Mouse (Mus musculus): ENCODE measurements at regions not wholly inside any gene's neighbourhood (a gene's known extent, or its start where the extent isn't known, plus 50 kb on each side); places are given as distances from the start of the nearest gene placed in this dataset.

DNA sequence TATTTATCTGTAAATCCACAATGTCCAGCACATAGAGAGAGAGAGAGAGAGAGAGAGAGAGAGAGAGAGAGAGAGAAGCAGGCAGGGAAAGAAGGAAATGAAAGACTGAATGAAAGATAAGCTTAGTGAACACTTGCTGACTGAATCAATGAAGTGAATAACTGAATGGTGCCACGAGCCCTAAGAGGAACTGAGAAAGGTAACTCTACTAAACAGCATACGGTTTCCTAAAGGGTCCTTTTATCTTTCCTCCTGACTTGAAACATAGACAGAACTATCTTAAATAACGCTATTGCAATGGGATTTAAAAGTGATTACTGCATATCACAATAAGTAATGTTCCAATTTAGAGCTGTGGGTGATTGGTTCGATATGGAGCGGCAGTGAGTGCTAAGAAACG, 121.0 kb downstream of the Rbm26 start:
- ATAC-seq (replicated peaks; ENCODE audit: low FRiP score, low TSS enrichment, low read depth) = no peak
- 85% methylated on average over 6 of the region's 6 CpGs for WGBS
- Histone ChIP-seq H3K4me3 (ENCODE audit: low read depth, low read length) (no peak overlapping the region), H3K9ac (ENCODE audit: low read length) (no peak overlapping the region), H3K4me1 (replicated peaks; ENCODE audit: control insufficient read depth, insufficient read depth, low read length) (no peaks in the 10 kb centered on the region), H3K27me3 (replicated peaks; ENCODE audit: control insufficient read depth, insufficient read depth, low read length) (no peaks in the 10 kb centered on the region), H3K4me2 (ENCODE audit: low read length) (no peak overlapping the region), H3K27ac (ENCODE audit: low read depth) (no peak overlapping the region), H3K9me3 (ENCODE audit: control insufficient read depth, low read length) (no peaks in the 10 kb centered on the region), H3K36me3 (ENCODE audit: control insufficient read depth, insufficient read depth, low read length) (no peaks in the 10 kb centered on the region)
- DNase-seq (ENCODE audit: low spot score) = no peak

DNA sequence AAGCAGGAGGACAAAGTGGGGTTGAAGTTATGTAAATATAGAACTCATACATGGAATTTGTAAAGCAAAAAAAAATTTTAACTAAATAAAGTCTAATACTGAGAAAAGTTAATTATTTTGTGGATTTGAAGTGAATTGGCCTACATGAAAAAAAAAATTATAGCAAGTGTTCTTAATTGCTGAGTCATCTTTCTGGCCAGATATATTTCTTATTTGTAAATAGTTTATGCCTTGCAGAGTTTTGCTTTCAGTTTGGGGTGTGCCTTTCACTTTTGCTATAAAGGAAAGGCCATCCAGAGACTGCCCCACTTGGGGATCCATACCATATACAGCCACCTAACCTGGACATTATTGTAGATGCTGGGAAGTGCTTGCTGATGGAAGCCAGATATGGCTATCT, 138.3 kb downstream of the Rbm26 start:
- Histone ChIP-seq H3K27ac (ENCODE audit: low read depth) (no peak overlapping the region), H3K4me3 (ENCODE audit: low read depth, low read length) (no peak overlapping the region), H3K4me1 (replicated peaks; ENCODE audit: control insufficient read depth, insufficient read depth, low read length) (no peaks in the 10 kb centered on the region), H3K36me3 (ENCODE audit: control insufficient read depth, insufficient read depth, low read length) (no peaks in the 10 kb centered on the region), H3K27me3 (replicated peaks; ENCODE audit: control insufficient read depth, insufficient read depth, low read length) (no peaks in the 10 kb centered on the region), H3K9ac (ENCODE audit: low read length) (no peak overlapping the region), H3K9me3 (ENCODE audit: control insufficient read depth, low read length) (no peaks in the 10 kb centered on the region), H3K4me2 (ENCODE audit: low read length) (no peak overlapping the region)
- ATAC-seq (replicated peaks; ENCODE audit: low FRiP score, low TSS enrichment, low read depth) (no peak), DNase-seq (ENCODE audit: low spot score) (no peak)

DNA sequence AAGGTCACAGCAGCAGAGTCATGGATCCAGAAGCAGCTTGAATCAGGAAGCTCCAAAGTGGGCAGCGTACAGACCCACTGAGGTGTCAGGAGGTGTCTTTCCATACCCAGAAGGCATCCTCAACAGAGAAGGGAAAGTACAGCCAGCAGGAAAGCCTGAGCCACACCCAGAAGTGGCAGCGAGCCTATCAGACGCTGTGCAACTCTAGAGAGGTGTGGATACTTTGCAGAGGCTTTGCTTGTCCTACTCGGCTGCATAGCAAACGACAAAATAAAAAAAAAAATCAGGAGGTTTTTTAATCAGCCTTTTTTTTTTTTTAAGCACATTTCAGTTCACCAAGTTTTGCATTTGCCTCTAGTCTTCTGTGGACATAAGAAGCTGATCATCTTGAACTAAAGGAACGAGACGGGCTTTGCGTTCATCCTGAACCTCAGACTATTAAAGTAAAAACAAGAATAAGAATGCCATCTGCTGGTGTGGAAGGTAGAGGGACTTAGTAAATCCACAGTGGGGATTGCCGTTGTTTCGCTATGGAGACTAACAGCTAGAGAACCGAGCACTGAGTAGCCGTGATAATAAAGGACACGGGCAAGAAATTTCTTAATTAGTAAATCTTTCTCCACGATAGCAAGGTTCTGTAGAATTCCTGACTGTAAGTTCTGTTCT, 142.3 kb downstream of the Rbm26 start:
- Histone ChIP-seq H3K4me2 (ENCODE audit: low read length) (peak overlapping the region; percentile 42), H3K9me3 (ENCODE audit: control insufficient read depth, low read length) (no peaks in the 10 kb centered on the region), H3K27me3 (replicated peaks; ENCODE audit: control insufficient read depth, insufficient read depth, low read length) (no peaks in the 10 kb centered on the region), H3K27ac (ENCODE audit: low read depth) (no peak overlapping the region), H3K4me1 (replicated peaks; ENCODE audit: control insufficient read depth, insufficient read depth, low read length) (no peaks in the 10 kb centered on the region), H3K4me3 (ENCODE audit: low read depth, low read length) (0 out of 2 replicates have a peak overlapping the region, but pooled peaks have one; percentile 2), H3K9ac (ENCODE audit: low read length) (no peak overlapping the region), H3K36me3 (ENCODE audit: control insufficient read depth, insufficient read depth, low read length) (no peaks in the 10 kb centered on the region)
- ATAC-seq (replicated peaks; ENCODE audit: low FRiP score, low TSS enrichment, low read depth) (no peak), DNase-seq (ENCODE audit: low spot score) (no peak)
- 38% methylated on average over 14 of the region's 14 CpGs for WGBS

DNA sequence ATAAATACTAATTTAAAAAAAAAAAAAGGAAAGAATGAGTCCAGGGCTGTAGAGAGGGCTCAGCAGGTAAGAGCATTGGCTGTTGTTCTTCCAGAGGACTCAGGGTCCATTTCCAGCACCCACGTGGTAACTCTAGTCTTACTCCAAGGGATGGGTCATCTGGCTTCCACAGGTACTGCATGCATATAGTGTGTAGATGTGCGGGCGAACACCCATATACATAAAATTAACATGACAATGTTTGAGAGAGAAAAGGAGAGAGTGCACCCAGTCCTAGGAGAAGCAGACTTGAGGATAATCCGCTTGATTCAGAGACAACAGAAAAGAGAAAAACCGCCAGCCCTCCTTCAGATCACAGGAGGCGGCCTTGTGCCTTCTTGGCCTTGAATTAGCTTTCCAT, 157.2 kb downstream of the Rbm26 start:
- H3K27me3 ChIP-seq (replicated peaks; ENCODE audit: control insufficient read depth, insufficient read depth, low read length) = no peaks in the 10 kb centered on the region
- no peaks in the 10 kb centered on the region for H3K36me3 ChIP-seq (ENCODE audit: control insufficient read depth, insufficient read depth, low read length)
- no peak for DNase-seq (ENCODE audit: low spot score)
- H3K9me3 ChIP-seq (ENCODE audit: control insufficient read depth, low read length) = no peaks in the 10 kb centered on the region
- 73% methylated on average over 6 of the region's 6 CpGs for WGBS
- H3K27ac ChIP-seq (ENCODE audit: low read depth) = no peak overlapping the region
- no peaks in the 10 kb centered on the region for H3K4me1 ChIP-seq (replicated peaks; ENCODE audit: control insufficient read depth, insufficient read depth, low read length)
- no peak overlapping the region for H3K9ac ChIP-seq (ENCODE audit: low read length)
- no peak overlapping the region for H3K4me2 ChIP-seq (ENCODE audit: low read length)
- H3K4me3 ChIP-seq (ENCODE audit: low read depth, low read length) = no peak overlapping the region
- no peak for ATAC-seq (replicated peaks; ENCODE audit: low FRiP score, low TSS enrichment, low read depth)

DNA sequence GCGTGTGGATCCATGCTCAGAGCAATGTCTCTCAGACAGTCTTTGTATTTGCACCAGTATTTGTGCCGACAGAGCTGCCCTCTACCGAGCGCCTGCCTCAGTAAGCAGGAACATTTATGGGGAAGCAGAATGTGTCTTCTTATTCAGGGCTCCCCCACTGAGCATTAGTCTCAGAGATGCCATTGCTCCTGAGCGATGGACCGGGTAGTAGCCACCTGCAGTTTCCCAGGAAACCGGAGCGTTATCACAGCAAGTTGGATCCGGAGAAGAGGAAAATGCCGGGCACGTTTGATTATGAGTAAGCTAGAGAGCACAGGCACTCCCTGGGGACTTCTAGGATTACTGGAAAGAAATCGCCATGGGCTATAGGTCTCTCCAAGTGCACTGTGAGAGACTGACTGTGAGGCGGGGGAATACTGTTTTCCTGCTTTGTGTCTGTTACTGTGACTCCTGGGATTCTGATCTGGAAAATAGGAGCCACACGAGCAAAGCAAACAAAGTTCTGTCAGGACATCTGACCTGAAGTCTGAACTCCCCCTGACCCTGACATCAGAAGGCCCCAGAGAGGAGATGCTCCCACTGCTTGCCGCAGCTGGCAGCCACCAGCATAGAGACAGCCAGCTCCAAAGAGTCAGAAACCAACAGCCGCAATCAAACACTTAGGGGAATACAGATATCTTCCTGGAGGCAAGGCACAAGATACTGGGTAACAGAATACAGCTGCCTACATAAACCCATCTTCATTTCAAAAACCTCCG, 160.9 kb downstream of the Rbm26 start:
- Histone ChIP-seq H3K36me3 (ENCODE audit: control insufficient read depth, insufficient read depth, low read length) (no peaks in the 10 kb centered on the region), H3K27me3 (replicated peaks; ENCODE audit: control insufficient read depth, insufficient read depth, low read length) (no peaks in the 10 kb centered on the region), H3K9ac (ENCODE audit: low read length) (no peak overlapping the region), H3K4me2 (ENCODE audit: low read length) (no peak overlapping the region), H3K27ac (ENCODE audit: low read depth) (no peak overlapping the region), H3K4me3 (ENCODE audit: low read depth, low read length) (no peak overlapping the region), H3K9me3 (ENCODE audit: control insufficient read depth, low read length) (no peaks in the 10 kb centered on the region), H3K4me1 (replicated peaks; ENCODE audit: control insufficient read depth, insufficient read depth, low read length) (no peaks in the 10 kb centered on the region)
- WGBS = 55% methylated on average over 17 of the region's 17 CpGs
- ATAC-seq (replicated peaks; ENCODE audit: low FRiP score, low TSS enrichment, low read depth) = no peak
- no peak for DNase-seq (ENCODE audit: low spot score)

DNA sequence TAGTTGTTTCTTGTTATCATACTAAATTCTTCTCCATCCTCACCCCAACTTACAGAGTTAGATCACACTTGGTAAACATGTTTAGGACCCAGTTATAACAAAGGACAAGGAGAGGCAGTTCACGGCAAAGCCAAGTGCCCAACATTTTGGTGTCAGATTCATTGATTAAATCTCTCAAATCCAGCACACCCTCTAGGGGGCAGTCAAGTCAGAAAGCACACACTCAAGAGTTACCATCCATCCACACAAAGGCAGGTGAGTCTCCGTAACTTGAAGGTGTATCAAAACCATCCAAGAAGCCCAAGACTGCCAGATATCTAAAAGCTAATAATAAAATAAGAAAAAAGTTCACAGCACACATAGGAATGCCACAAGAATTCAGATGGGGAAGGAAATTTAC, 161.8 kb downstream of the Rbm26 start:
- Histone ChIP-seq H3K27me3 (replicated peaks; ENCODE audit: control insufficient read depth, insufficient read depth, low read length) (no peaks in the 10 kb centered on the region), H3K27ac (ENCODE audit: low read depth) (no peak overlapping the region), H3K4me3 (ENCODE audit: low read depth, low read length) (no peak overlapping the region), H3K9ac (ENCODE audit: low read length) (no peak overlapping the region), H3K4me2 (ENCODE audit: low read length) (no peak overlapping the region), H3K36me3 (ENCODE audit: control insufficient read depth, insufficient read depth, low read length) (no peaks in the 10 kb centered on the region), H3K4me1 (replicated peaks; ENCODE audit: control insufficient read depth, insufficient read depth, low read length) (no peaks in the 10 kb centered on the region), H3K9me3 (ENCODE audit: control insufficient read depth, low read length) (no peaks in the 10 kb centered on the region)
- WGBS = 84% methylated on average over 2 of the region's 2 CpGs
- ATAC-seq (replicated peaks; ENCODE audit: low FRiP score, low TSS enrichment, low read depth) (no peak), DNase-seq (ENCODE audit: low spot score) (no peak)

DNA sequence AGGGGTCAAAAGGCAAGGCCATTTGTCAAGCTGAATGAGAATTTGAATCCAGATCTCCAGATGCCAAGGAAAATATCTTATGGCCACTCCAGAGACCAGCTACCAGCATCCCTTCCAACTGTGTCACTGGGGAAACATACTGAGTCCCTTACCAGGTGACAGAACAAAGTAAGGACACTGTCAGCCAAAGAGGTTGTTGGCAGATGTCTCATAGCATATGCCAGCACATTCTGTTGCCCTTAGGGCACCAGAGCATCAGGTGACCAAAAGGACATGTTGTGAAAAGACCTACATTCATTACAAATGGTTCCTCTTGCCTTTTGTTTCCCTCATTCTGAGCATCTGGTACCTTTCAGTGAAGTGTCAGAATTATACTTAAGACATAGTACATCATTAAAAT, 166.4 kb downstream of the Rbm26 start:
- ATAC-seq (replicated peaks; ENCODE audit: low FRiP score, low TSS enrichment, low read depth) (no peak), DNase-seq (ENCODE audit: low spot score) (no peak)
- Histone ChIP-seq H3K9me3 (ENCODE audit: control insufficient read depth, low read length) (no peaks in the 10 kb centered on the region), H3K27ac (ENCODE audit: low read depth) (no peak overlapping the region), H3K9ac (ENCODE audit: low read length) (no peak overlapping the region), H3K27me3 (replicated peaks; ENCODE audit: control insufficient read depth, insufficient read depth, low read length) (no peaks in the 10 kb centered on the region), H3K4me2 (ENCODE audit: low read length) (no peak overlapping the region), H3K36me3 (ENCODE audit: control insufficient read depth, insufficient read depth, low read length) (no peaks in the 10 kb centered on the region), H3K4me1 (replicated peaks; ENCODE audit: control insufficient read depth, insufficient read depth, low read length) (no peaks in the 10 kb centered on the region), H3K4me3 (ENCODE audit: low read depth, low read length) (no peak overlapping the region)

DNA sequence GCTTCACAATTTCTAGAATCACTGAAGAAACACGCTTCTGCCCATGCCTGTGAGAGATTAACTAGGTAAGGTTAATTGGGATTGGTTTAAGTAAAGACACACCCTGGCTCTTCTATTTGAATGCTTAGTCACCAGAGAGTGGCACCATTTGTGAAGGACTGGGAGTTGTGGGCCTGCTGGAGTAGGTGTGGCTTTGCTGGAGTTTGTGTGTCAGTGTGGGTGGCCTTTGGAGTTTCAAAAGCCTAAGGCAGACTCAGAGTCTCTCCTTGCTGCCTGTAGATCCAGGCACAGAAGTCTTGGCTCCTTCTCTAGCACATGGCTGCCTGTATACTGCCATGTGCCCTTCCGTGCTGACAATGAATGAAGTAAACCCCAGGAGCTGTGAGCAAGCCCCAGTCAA, 168.8 kb downstream of the Rbm26 start:
- ATAC-seq (replicated peaks; ENCODE audit: low FRiP score, low TSS enrichment, low read depth) (no peak), DNase-seq (ENCODE audit: low spot score) (no peak)
- H3K27ac ChIP-seq (ENCODE audit: low read depth) = no peak overlapping the region
- no peaks in the 10 kb centered on the region for H3K36me3 ChIP-seq (ENCODE audit: control insufficient read depth, insufficient read depth, low read length)
- no peaks in the 10 kb centered on the region for H3K4me1 ChIP-seq (replicated peaks; ENCODE audit: control insufficient read depth, insufficient read depth, low read length)
- H3K4me3 ChIP-seq (ENCODE audit: low read depth, low read length) = no peak overlapping the region
- no peaks in the 10 kb centered on the region for H3K9me3 ChIP-seq (ENCODE audit: control insufficient read depth, low read length)
- 83% methylated on average over 2 of the region's 2 CpGs for WGBS
- H3K9ac ChIP-seq (ENCODE audit: low read length) = no peak overlapping the region
- no peak overlapping the region for H3K4me2 ChIP-seq (ENCODE audit: low read length)
- no peaks in the 10 kb centered on the region for H3K27me3 ChIP-seq (replicated peaks; ENCODE audit: control insufficient read depth, insufficient read depth, low read length)

DNA sequence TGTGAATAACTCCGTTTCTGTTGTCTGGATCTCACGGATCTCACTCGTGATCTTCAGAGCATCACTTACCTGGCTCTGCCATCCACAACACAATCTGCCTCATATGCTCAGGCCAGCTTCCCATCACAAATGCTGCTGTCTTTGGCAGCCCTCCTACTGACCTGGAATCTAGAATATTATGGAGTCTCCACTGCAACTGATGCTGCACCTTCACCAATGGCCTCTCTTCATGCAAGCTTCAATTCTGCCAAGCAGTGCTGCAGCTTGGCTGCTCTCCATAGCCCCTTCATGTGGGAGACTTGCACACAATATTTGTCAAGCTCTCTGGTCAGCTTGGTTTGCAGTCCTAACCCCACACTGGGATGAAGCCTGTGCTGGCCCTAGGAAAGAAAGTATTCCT, 183.1 kb downstream of the Rbm26 start:
- Histone ChIP-seq H3K4me3 (ENCODE audit: low read depth, low read length) (no peak overlapping the region), H3K9ac (ENCODE audit: low read length) (no peak overlapping the region), H3K36me3 (ENCODE audit: control insufficient read depth, insufficient read depth, low read length) (no peaks in the 10 kb centered on the region), H3K9me3 (ENCODE audit: control insufficient read depth, low read length) (no peaks in the 10 kb centered on the region), H3K4me2 (ENCODE audit: low read length) (no peak overlapping the region), H3K4me1 (replicated peaks; ENCODE audit: control insufficient read depth, insufficient read depth, low read length) (no peaks in the 10 kb centered on the region), H3K27me3 (replicated peaks; ENCODE audit: control insufficient read depth, insufficient read depth, low read length) (no peaks in the 10 kb centered on the region), H3K27ac (ENCODE audit: low read depth) (no peak overlapping the region)
- ATAC-seq (replicated peaks; ENCODE audit: low FRiP score, low TSS enrichment, low read depth) = no peak
- WGBS = 92% methylated on average over 3 of the region's 3 CpGs
- DNase-seq (ENCODE audit: low spot score) = no peak

All from intestine, embryonic 14.5 days (tissue).